Comparison of ENCODE assay signal across 12 mouse cellular contexts in genomic region chr11:98904577-98904976, GRCm38 (mm10). TPM values are rescaled to one million over a fixed set of nuclear protein-coding genes. Genes with fewer than 3 reads are reported as not detected.
DNase-seq lines count a peak whose midpoint lies in the region; ATAC-seq and TF ChIP-seq lines count a peak whose summit lies in the region.
"Had no signal": no experiment of that assay in that cellular context is flagged by ENCODE, and none has a peak within 500 bp of the region (broad histone marks: within the 10 kb centered on the region; RNA-seq: fewer than 3 reads in every experiment).

No protein-coding gene starts in this region.

- no peak overlapping the region for H3K9ac ChIP-seq in heart, embryonic 14.5 days (ENCODE audit: low read length)
- H3K9ac ChIP-seq in midbrain, postnatal 0 days (replicated peaks; ENCODE audit: low read length, poor library complexity, severe bottlenecking), result no peak overlapping the region
- peak overlapping the region; percentile 4; the same call in 1 of the 2 replicates for H3K9ac ChIP-seq in liver, embryonic 11.5 days (ENCODE audit: low read depth, low read length)
- H3K9ac ChIP-seq: neural tube, embryonic 12.5 days had no signal

- peaks cover 24 to 47% of the 10 kb centered on the region in 2 experiments for H3K4me1 ChIP-seq in heart, embryonic 14.5 days (ENCODE audit: control insufficient read depth in 2 of 2, insufficient read depth in 2 of 2, low read length in 2 of 2)
- H3K4me1 ChIP-seq in midbrain, embryonic 10.5 days, result peaks cover 41% of the 10 kb centered on the region
- H3K4me1 ChIP-seq in midbrain, postnatal 0 days (ENCODE audit: insufficient read depth, low read length), result no peaks in the 10 kb centered on the region
- peaks cover 59% of the 10 kb centered on the region for H3K4me1 ChIP-seq in liver, embryonic 11.5 days (replicated peaks; ENCODE audit: control insufficient read depth, insufficient read depth, low read length)

- H3K36me3 ChIP-seq in heart, embryonic 14.5 days (ENCODE audit: control insufficient read depth, insufficient read depth, low read length), result peaks cover 35% of the 10 kb centered on the region
- H3K36me3 ChIP-seq in midbrain, embryonic 10.5 days, result peaks cover 50% of the 10 kb centered on the region
- peaks cover 17% of the 10 kb centered on the region for H3K36me3 ChIP-seq in midbrain, postnatal 0 days (ENCODE audit: insufficient read depth, low read length)
- H3K36me3 ChIP-seq in liver, embryonic 11.5 days (ENCODE audit: control insufficient read depth, insufficient read depth, low read length), result peaks cover 14% of the 10 kb centered on the region

- DNase-seq in heart, adult 18-20 months, result no peak
- DNase-seq in midbrain, embryonic 10.5 days (ENCODE audit: low spot score), result no peak
- no peak for DNase-seq in midbrain, postnatal 0 days (ENCODE audit: low spot score)
- no peak for DNase-seq in liver, embryonic 11.5 days (ENCODE audit: low spot score)
- no peak for DNase-seq in right cerebral cortex, adult 2 months (ENCODE audit: low spot score in 2 of 2)
- DNase-seq in layer of hippocampus, adult 2 months (ENCODE audit: low spot score in 2 of 2), result no peak
- DNase-seq in spleen, adult 12 weeks (ENCODE audit: low spot score), result no peak
- DNase-seq: kidney, postnatal 10 days; left cerebral cortex, postnatal 4 days had no signal

- 48% methylated on average over 2 of the region's 2 CpGs for WGBS in heart, embryonic 14.5 days
- WGBS in midbrain, embryonic 10.5 days, result 92% methylated on average over 2 of the region's 2 CpGs
- WGBS in midbrain, postnatal 0 days, result 89% methylated on average over 2 of the region's 2 CpGs
- 16% methylated on average over 2 of the region's 2 CpGs for WGBS in liver, embryonic 11.5 days

- H3K9me3 ChIP-seq in heart, embryonic 14.5 days (ENCODE audit: control insufficient read depth, low read length), result no peaks in the 10 kb centered on the region
- H3K9me3 ChIP-seq in midbrain, embryonic 10.5 days (replicated peaks), result no peaks in the 10 kb centered on the region
- H3K9me3 ChIP-seq in midbrain, postnatal 0 days (ENCODE audit: low read length), result no peaks in the 10 kb centered on the region
- no peaks in the 10 kb centered on the region for H3K9me3 ChIP-seq in liver, embryonic 11.5 days (ENCODE audit: control insufficient read depth, low read length)
- H3K9me3 ChIP-seq: neural tube, embryonic 12.5 days had no signal

- H3K4me3 ChIP-seq in heart, embryonic 14.5 days (ENCODE audit: control insufficient read depth in 1 of 2, insufficient read depth in 1 of 2, low read depth in 1 of 2, low read length in 2 of 2), result no peak overlapping the region
- no peak overlapping the region for H3K4me3 ChIP-seq in midbrain, embryonic 10.5 days
- H3K4me3 ChIP-seq in midbrain, postnatal 0 days (ENCODE audit: low read depth, low read length), result no peak overlapping the region
- no peak overlapping the region for H3K4me3 ChIP-seq in liver, embryonic 11.5 days (ENCODE audit: low read depth, low read length)
- H3K4me3 ChIP-seq in layer of hippocampus, adult 2 months, result no peak overlapping the region
- H3K4me3 ChIP-seq: neural tube, embryonic 12.5 days had no signal

- no peak for ATAC-seq in heart, embryonic 14.5 days (ENCODE audit: insufficient number of reproducible peaks, insufficient read depth, low FRiP score, low read depth)
- ATAC-seq in midbrain, postnatal 0 days (ENCODE audit: low FRiP score), result no peak
- ATAC-seq in liver, embryonic 11.5 days (replicated peaks; ENCODE audit: low FRiP score), result peak; percentile 81
- ATAC-seq: forebrain, embryonic 16.5 days had no signal

- peak overlapping the region; percentile 33 to 54 for H3K27ac ChIP-seq in heart, embryonic 14.5 days (replicated peaks in 1 of 2; ENCODE audit: control insufficient read depth in 1 of 2, insufficient read depth in 1 of 2, low read depth in 2 of 2, low read length in 2 of 2)
- peak overlapping the region; percentile 4; the same call in 1 of the 2 replicates for H3K27ac ChIP-seq in midbrain, embryonic 10.5 days (replicated peaks)
- no peak overlapping the region for H3K27ac ChIP-seq in midbrain, postnatal 0 days (ENCODE audit: low read depth, low read length)
- H3K27ac ChIP-seq in liver, embryonic 11.5 days (ENCODE audit: low read depth, low read length), result peak overlapping the region; percentile 90
- no peak overlapping the region for H3K27ac ChIP-seq in layer of hippocampus, adult 2 months
- H3K27ac ChIP-seq: neural tube, embryonic 12.5 days had no signal

- H3K4me2 ChIP-seq in heart, embryonic 14.5 days (ENCODE audit: low read length), result no peak overlapping the region
- H3K4me2 ChIP-seq in midbrain, postnatal 0 days (ENCODE audit: low read depth, low read length, poor library complexity, severe bottlenecking), result no peak overlapping the region
- peak overlapping the region; percentile 54 for H3K4me2 ChIP-seq in liver, embryonic 11.5 days
- H3K4me2 ChIP-seq: neural tube, embryonic 12.5 days had no signal

- TF ChIP-seq CTCF in midbrain, postnatal 0 days (IDR thresholded peaks at IDR 0.05), result no peak
- no peak for TF ChIP-seq CTCF in layer of hippocampus, adult 2 months (conservative IDR thresholded peaks at IDR 0.05)

- no peaks in the 10 kb centered on the region for H3K27me3 ChIP-seq in heart, embryonic 14.5 days (ENCODE audit: control insufficient read depth, insufficient read depth, low read length)
- no peaks in the 10 kb centered on the region for H3K27me3 ChIP-seq in midbrain, embryonic 10.5 days (ENCODE audit: low read depth, poor library complexity, severe bottlenecking)
- no peaks in the 10 kb centered on the region for H3K27me3 ChIP-seq in midbrain, postnatal 0 days (ENCODE audit: insufficient read depth, low read length)
- no peaks in the 10 kb centered on the region for H3K27me3 ChIP-seq in liver, embryonic 11.5 days (replicated peaks; ENCODE audit: control insufficient read depth, insufficient read depth, low read length)
- H3K27me3 ChIP-seq: neural tube, embryonic 12.5 days had no signal

RNA-seq across cellular contexts. Expression of gene Cdc6, which starts 3.0 kb away (rescaled TPM):
- polyA plus RNA-seq in heart, embryonic 14.5 days (2014; fragmentation: Nextera tagmentation; extraction: Ambion mirVana), result 15.6 and 17.5 TPM in 2 replicates
- under 1 TPM; 0.40 to 0.41 TPM for total RNA-seq in heart, adult 18-20 months (2021)
- 53.3 and 67.8 TPM in 2 replicates for polyA plus RNA-seq in midbrain, embryonic 10.5 days (2016; fragmentation: Nextera tagmentation; extraction: Ambion mirVana)
- total RNA-seq in midbrain, postnatal 0 days (2014; rRNA removed), result 0.19 and 0.44 TPM in 2 replicates
- 0.52 and 0.65 TPM in 2 replicates for polyA plus RNA-seq in midbrain, postnatal 0 days (2015; fragmentation: Nextera tagmentation; extraction: Ambion mirVana)
- 96.3 and 114 TPM in 2 replicates for polyA plus RNA-seq in liver, embryonic 11.5 days (2014; fragmentation: Nextera tagmentation; extraction: Ambion mirVana)
- under 1 TPM; 0.52 to 0.64 TPM for total RNA-seq in layer of hippocampus, adult 2 months (2021)

RNA-seq across cellular contexts. Expression of gene Rara, which starts 23.0 kb away (rescaled TPM):
- polyA plus RNA-seq in heart, embryonic 14.5 days (2014; fragmentation: Nextera tagmentation; extraction: Ambion mirVana), result 31.4 and 33.4 TPM in 2 replicates
- 10 to 100 TPM in 1 of 2 experiments, 1 to 10 TPM in 1; 8.7 to 10.1 TPM for total RNA-seq in heart, adult 18-20 months (2021)
- 15.5 and 16.1 TPM in 2 replicates for polyA plus RNA-seq in midbrain, embryonic 10.5 days (2016; fragmentation: Nextera tagmentation; extraction: Ambion mirVana)
- 14.3 and 20.4 TPM in 2 replicates for total RNA-seq in midbrain, postnatal 0 days (2014; rRNA removed)
- polyA plus RNA-seq in midbrain, postnatal 0 days (2015; fragmentation: Nextera tagmentation; extraction: Ambion mirVana), result 8.2 and 8.7 TPM in 2 replicates
- 18.6 and 20.1 TPM in 2 replicates for polyA plus RNA-seq in liver, embryonic 11.5 days (2014; fragmentation: Nextera tagmentation; extraction: Ambion mirVana)
- 10 to 100 TPM; 15.4 to 19.0 TPM for total RNA-seq in layer of hippocampus, adult 2 months (2021)

RNA-seq across cellular contexts. Expression of gene Wipf2, which starts 41.1 kb away (rescaled TPM):
- 3.1 and 3.2 TPM in 2 replicates for polyA plus RNA-seq in heart, embryonic 14.5 days (2014; fragmentation: Nextera tagmentation; extraction: Ambion mirVana)
- 10 to 100 TPM in 1 of 2 experiments, 1 to 10 TPM in 1; 7.3 to 10.1 TPM for total RNA-seq in heart, adult 18-20 months (2021)
- polyA plus RNA-seq in midbrain, embryonic 10.5 days (2016; fragmentation: Nextera tagmentation; extraction: Ambion mirVana), result 3.7 and 3.9 TPM in 2 replicates
- total RNA-seq in midbrain, postnatal 0 days (2014; rRNA removed), result 9.2 and 9.8 TPM in 2 replicates
- polyA plus RNA-seq in midbrain, postnatal 0 days (2015; fragmentation: Nextera tagmentation; extraction: Ambion mirVana), result 3.0 and 3.8 TPM in 2 replicates
- polyA plus RNA-seq in liver, embryonic 11.5 days (2014; fragmentation: Nextera tagmentation; extraction: Ambion mirVana), result 3.8 and 4.7 TPM in 2 replicates
- 10 to 100 TPM; 68.6 to 70.9 TPM for total RNA-seq in layer of hippocampus, adult 2 months (2021)

Comparison
In these comparisons a context has a peak if more than half of its experiments do, and no peak if none do; other contexts are left out.
1. H3K27ac ChIP-seq: peak in heart, embryonic 14.5 days (2 of 2), midbrain, embryonic 10.5 days (single experiment) and liver, embryonic 11.5 days (single experiment); none in midbrain, postnatal 0 days (single experiment) and layer of hippocampus, adult 2 months (single experiment).
2. RNA of gene Cdc6, which starts 3.0 kb away (polyA plus RNA-seq): 96.3 to 114 TPM in liver, embryonic 11.5 days, 53.3 to 67.8 TPM in midbrain, embryonic 10.5 days and 15.6 to 17.5 TPM in heart, embryonic 14.5 days; 0.52 to 0.65 TPM in midbrain, postnatal 0 days; every median in the first group is over 10 times any median in the second.